Mouse (Mus musculus) central nervous system, embryonic 11.5 days (tissue): ENCODE data around the gene Calcrl. TPM values are rescaled to one million over a fixed set of nuclear protein-coding genes. Genes with fewer than 3 reads are reported as not detected.

ENCODE experiments used
- polyA plus RNA-seq: library from polyadenylated mRNA; depleted of rRNA; stranded (reverse); fragments of >200 nt; gene quantifications from 2 replicates; pipeline ENCODE4 v1.2.3, GENCODE M21; 2012; rRNA removed

Gene Calcrl
- polyA plus RNA-seq = 3.1 and 8.7 TPM in 2 replicates

DNA sequence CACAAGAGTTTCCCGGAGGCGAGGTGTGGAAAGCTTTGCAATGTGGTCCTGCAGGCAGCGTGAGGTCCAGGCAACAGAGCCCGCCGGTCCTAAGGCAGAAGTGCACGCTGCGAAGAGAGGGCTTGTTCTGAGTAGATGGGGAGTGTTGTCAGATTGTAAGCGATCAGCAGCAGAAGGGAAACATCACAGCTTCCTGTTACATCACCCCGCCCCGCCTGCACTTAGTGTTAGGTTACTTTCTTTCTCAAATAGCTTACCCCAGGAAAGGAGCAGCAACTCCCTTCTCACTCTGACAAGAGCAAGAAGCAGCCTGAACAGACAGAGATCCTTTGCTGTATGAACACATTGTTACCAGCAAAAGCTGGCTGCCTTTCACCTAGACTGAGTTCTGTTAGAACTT is at the start of gene Calcrl:
Gene Calcrl, minus strand, starts transcription at position 274 of the 400 bp plus-strand sequence.

Other genes starting within 250 kb of the Calcrl start
- gene Tfpi, start 51.4 kb upstream of the Calcrl start, polyA plus RNA-seq = 14.0 and 20.9 TPM in 2 replicates
- 71.0 and 78.3 TPM in 2 replicates for gene Ctnnd1, start 225.4 kb upstream of the Calcrl start, polyA plus RNA-seq
- 0.01 and 0.05 TPM in 2 replicates for gene Btbd18, start 233.7 kb upstream of the Calcrl start, polyA plus RNA-seq
- gene Selenoh, start 245.4 kb upstream of the Calcrl start, polyA plus RNA-seq = 342 and 519 TPM in 2 replicates